Comparison of ENCODE assay signal across 24 mouse cellular contexts in genomic region chr5:67258473-67258872, GRCm38 (mm10). TPM values are rescaled to one million over a fixed set of nuclear protein-coding genes. Genes with fewer than 3 reads are reported as not detected.
A peak's percentile ranks its signal among the peaks of the same experiment; 100 is the strongest.
DNase-seq lines count a peak whose midpoint lies in the region; ATAC-seq lines count a peak whose summit lies in the region.
"Had no signal": no experiment of that assay in that cellular context is flagged by ENCODE, and none has a peak within 500 bp of the region (broad histone marks: within the 10 kb centered on the region; RNA-seq: fewer than 3 reads in every experiment).

No protein-coding gene starts in this region.

- H3K4me1 ChIP-seq in heart, embryonic 10.5 days = peaks cover 10% of the 10 kb centered on the region; the same call in 1 of the 2 replicates
- peaks cover 2% of the 10 kb centered on the region; the same call in 1 of the 2 replicates for H3K4me1 ChIP-seq in neural tube, embryonic 11.5 days (ENCODE audit: control insufficient read depth, insufficient read depth, low read length)
- H3K4me1 ChIP-seq in neural tube, embryonic 15.5 days = peaks cover 21% of the 10 kb centered on the region

- no peak overlapping the region for H3K27ac ChIP-seq in heart, embryonic 10.5 days
- no peak overlapping the region for H3K27ac ChIP-seq in neural tube, embryonic 11.5 days (ENCODE audit: low read depth, low read length)
- no peak overlapping the region for H3K27ac ChIP-seq in neural tube, embryonic 15.5 days (replicated peaks)
- H3K27ac ChIP-seq: forebrain, embryonic 10.5 days; forebrain, embryonic 13.5 days; heart, embryonic 13.5 days; hindbrain, embryonic 14.5 days; hindbrain, postnatal 0 days had no signal

- H3K9ac ChIP-seq in neural tube, embryonic 11.5 days (ENCODE audit: low read length) = no peak overlapping the region
- no peak overlapping the region for H3K9ac ChIP-seq in neural tube, embryonic 15.5 days (replicated peaks)
- H3K9ac ChIP-seq: forebrain, embryonic 13.5 days; heart, embryonic 13.5 days; hindbrain, embryonic 14.5 days had no signal

- 86% methylated on average over 9 of the region's 9 CpGs for WGBS in heart, embryonic 10.5 days
- 85% methylated on average over 9 of the region's 9 CpGs for WGBS in neural tube, embryonic 11.5 days
- WGBS in neural tube, embryonic 15.5 days = 90% methylated on average over 9 of the region's 9 CpGs

- peak; percentile 61 for DNase-seq in heart, adult 11 months
- no peak for DNase-seq in heart, embryonic 10.5 days (ENCODE audit: low spot score)
- peak; percentile 2 for DNase-seq in neural tube, embryonic 11.5 days (ENCODE audit: low spot score)
- DNase-seq in brain, adult 2 months (ENCODE audit: low read depth, low spot score) = peak; percentile 27
- no peak for DNase-seq in kidney, adult 9 months
- DNase-seq: adrenal gland, adult 8-10 months; adrenal gland, postnatal 25 days; cerebellum, adult 18-20 months; cerebellum, adult 9-10 months; cerebellum, postnatal 14 days; gastrocnemius, postnatal 10 days; heart, adult 18-20 months; heart, postnatal 14 days; heart, postnatal 4 days had no signal

- no peaks in the 10 kb centered on the region for H3K27me3 ChIP-seq in heart, embryonic 10.5 days (ENCODE audit: insufficient read depth, poor library complexity, severe bottlenecking)
- H3K27me3 ChIP-seq in neural tube, embryonic 11.5 days (ENCODE audit: control insufficient read depth, insufficient read depth, low read length) = no peaks in the 10 kb centered on the region
- no peaks in the 10 kb centered on the region for H3K27me3 ChIP-seq in neural tube, embryonic 15.5 days (replicated peaks)
- H3K27me3 ChIP-seq: forebrain, embryonic 13.5 days; heart, embryonic 13.5 days had no signal

- H3K4me2 ChIP-seq in neural tube, embryonic 11.5 days (ENCODE audit: low read depth) = no peak overlapping the region
- H3K4me2 ChIP-seq in neural tube, embryonic 15.5 days = no peak overlapping the region
- H3K4me2 ChIP-seq: forebrain, embryonic 13.5 days; heart, embryonic 13.5 days; hindbrain, embryonic 14.5 days had no signal

- ATAC-seq in neural tube, embryonic 11.5 days (ENCODE audit: insufficient read depth, low FRiP score, low TSS enrichment) = no peak
- ATAC-seq in neural tube, embryonic 15.5 days (ENCODE audit: low FRiP score) = no peak
- ATAC-seq: activated CD4-positive, CD25-positive, alpha-beta regulatory T cell, adult 4 months; CD4-positive, CD25-positive, alpha-beta regulatory T cell, adult 4 months; forebrain, embryonic 13.5 days; forebrain, embryonic 16.5 days; hindbrain, postnatal 0 days; inflammation-experienced regulatory T-cells, adult 6 months had no signal

- 0 out of 2 replicates have a peak, but pooled peaks cover 8% of the 10 kb centered on the region for H3K36me3 ChIP-seq in heart, embryonic 10.5 days
- H3K36me3 ChIP-seq in neural tube, embryonic 11.5 days (ENCODE audit: control insufficient read depth, insufficient read depth, low read length) = no peaks in the 10 kb centered on the region
- H3K36me3 ChIP-seq in neural tube, embryonic 15.5 days = no peaks in the 10 kb centered on the region

- no peaks in the 10 kb centered on the region for H3K9me3 ChIP-seq in heart, embryonic 10.5 days
- H3K9me3 ChIP-seq in neural tube, embryonic 11.5 days (ENCODE audit: control insufficient read depth, low read length) = no peaks in the 10 kb centered on the region
- no peaks in the 10 kb centered on the region for H3K9me3 ChIP-seq in neural tube, embryonic 15.5 days (replicated peaks)
- H3K9me3 ChIP-seq: forebrain, embryonic 10.5 days; forebrain, embryonic 13.5 days; heart, embryonic 13.5 days had no signal

- no peak overlapping the region for H3K4me3 ChIP-seq in heart, embryonic 10.5 days
- no peak overlapping the region for H3K4me3 ChIP-seq in neural tube, embryonic 11.5 days (ENCODE audit: low read depth, low read length)
- H3K4me3 ChIP-seq in neural tube, embryonic 15.5 days (replicated peaks) = no peak overlapping the region
- H3K4me3 ChIP-seq: forebrain, embryonic 10.5 days; forebrain, embryonic 13.5 days; heart, embryonic 13.5 days had no signal

RNA-seq across cellular contexts. Expression of gene Tmem33, which starts 1.9 kb away (rescaled TPM):
- polyA plus RNA-seq in heart, embryonic 10.5 days (2016; fragmentation: Nextera tagmentation; extraction: Ambion mirVana) = 65.6 and 84.4 TPM in 2 replicates
- polyA plus RNA-seq in neural tube, embryonic 11.5 days (2014; fragmentation: Nextera tagmentation; extraction: Ambion mirVana) = 101 and 104 TPM in 2 replicates
- polyA plus RNA-seq in neural tube, embryonic 15.5 days (2015; fragmentation: Nextera tagmentation; extraction: Ambion mirVana) = 78.2 and 81.3 TPM in 2 replicates

RNA-seq across cellular contexts. Expression of gene Slc30a9, which starts 48.3 kb away (rescaled TPM):
- polyA plus RNA-seq in heart, embryonic 10.5 days (2016; fragmentation: Nextera tagmentation; extraction: Ambion mirVana) = 119 and 122 TPM in 2 replicates
- 152 and 154 TPM in 2 replicates for polyA plus RNA-seq in neural tube, embryonic 11.5 days (2014; fragmentation: Nextera tagmentation; extraction: Ambion mirVana)
- 150 and 171 TPM in 2 replicates for polyA plus RNA-seq in neural tube, embryonic 15.5 days (2015; fragmentation: Nextera tagmentation; extraction: Ambion mirVana)

Comparison
In these comparisons a context has a peak if more than half of its experiments do, and no peak if none do; other contexts are left out.
1. DNase-seq: peak in heart, adult 11 months (single experiment), neural tube, embryonic 11.5 days (single experiment) and brain, adult 2 months (single experiment); none in heart, embryonic 10.5 days (single experiment) and kidney, adult 9 months (single experiment).